ENCODE assay signal across 10 mouse cellular contexts in the genomic region with DNA sequence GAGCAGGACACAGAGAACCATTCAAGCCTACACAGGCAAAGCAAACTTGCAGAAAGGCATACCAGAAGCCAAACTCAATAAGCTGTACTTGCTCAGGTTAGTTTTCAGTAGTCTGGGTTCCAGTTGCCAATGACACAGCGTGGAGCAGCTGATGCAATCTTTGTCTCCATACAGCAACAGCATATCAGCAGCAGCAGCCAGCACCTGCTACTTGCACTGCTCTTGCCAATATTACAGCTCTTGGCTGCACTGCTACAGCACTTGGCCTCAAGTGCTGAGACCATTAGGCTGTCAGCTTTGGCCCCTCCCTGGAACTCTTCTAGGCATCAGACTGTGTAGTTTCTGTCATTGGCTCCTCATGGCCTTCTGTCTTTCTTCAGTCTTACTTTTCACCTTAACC. TPM values are rescaled to one million over a fixed set of nuclear protein-coding genes. Genes with fewer than 3 reads are reported as not detected.
DNase-seq lines count a peak whose midpoint lies in the region; ATAC-seq lines count a peak whose summit lies in the region.
"Had no signal": no experiment of that assay in that cellular context is flagged by ENCODE, and none has a peak within 500 bp of the region (broad histone marks: within the 10 kb centered on the region; RNA-seq: fewer than 3 reads in every experiment).

No protein-coding gene starts in this region.

- H3K4me2 ChIP-seq in neural tube, embryonic 14.5 days (ENCODE audit: low read depth, low read length): no peak overlapping the region
- H3K4me2 ChIP-seq: liver, embryonic 15.5 days had no signal

- H3K27me3 ChIP-seq in neural tube, embryonic 14.5 days (ENCODE audit: control insufficient read depth, insufficient read depth, low read length): no peaks in the 10 kb centered on the region
- H3K27me3 ChIP-seq: liver, embryonic 15.5 days had no signal

- WGBS in neural tube, embryonic 14.5 days: 88% methylated on average over 1 of the region's 1 CpGs

- intact Hi-C loops in heart, postnatal 14 days (cut with DNase I): no loop called here

- H3K4me3 ChIP-seq in neural tube, embryonic 14.5 days (ENCODE audit: low read depth, low read length): no peak overlapping the region
- H3K4me3 ChIP-seq: liver, embryonic 15.5 days had no signal

- H3K9me3 ChIP-seq in neural tube, embryonic 14.5 days (ENCODE audit: control insufficient read depth, low read length): no peaks in the 10 kb centered on the region
- H3K9me3 ChIP-seq: liver, embryonic 15.5 days had no signal

- no peaks in the 10 kb centered on the region for H3K4me1 ChIP-seq in neural tube, embryonic 14.5 days (ENCODE audit: control insufficient read depth, insufficient read depth, low read length)
- H3K4me1 ChIP-seq: liver, embryonic 15.5 days had no signal

- peak; percentile 86 for ATAC-seq in frontal cortex, adult (ENCODE audit: low TSS enrichment)
- ATAC-seq in neural tube, embryonic 14.5 days (ENCODE audit: low read depth): peak; percentile 51; the same call in 1 of the 2 replicates
- no peak for ATAC-seq in inflammation-experienced regulatory T-cells, adult 6 months

- DNase-seq in frontal cortex, postnatal 14 days (ENCODE audit: low spot score in 2 of 2): no peak
- no peak for DNase-seq in neural tube, embryonic 10.5 days (ENCODE audit: extremely low spot score, low spot score)
- DNase-seq in heart, postnatal 14 days: peak; percentile 65 to 72
- DNase-seq in retina, embryonic 14.5 days (ENCODE audit: low spot score): no peak
- DNase-seq in spleen, postnatal 10 days (ENCODE audit: low spot score in 2 of 2): no peak
- DNase-seq: kidney, adult 18-20 months had no signal

- no peak overlapping the region for H3K27ac ChIP-seq in neural tube, embryonic 14.5 days (ENCODE audit: low read depth, low read length)
- H3K27ac ChIP-seq: liver, embryonic 15.5 days had no signal

- H3K36me3 ChIP-seq in neural tube, embryonic 14.5 days (ENCODE audit: control insufficient read depth, insufficient read depth, low read length): no peaks in the 10 kb centered on the region
- H3K36me3 ChIP-seq: liver, embryonic 15.5 days had no signal

- H3K9ac ChIP-seq in neural tube, embryonic 14.5 days (replicated peaks; ENCODE audit: low read depth, low read length): no peak overlapping the region
- H3K9ac ChIP-seq: liver, embryonic 15.5 days had no signal

RNA-seq across cellular contexts. Expression of a gene that starts 44.4 kb away (rescaled TPM):
- polyA plus RNA-seq in neural tube, embryonic 14.5 days (2014; fragmentation: Nextera tagmentation; extraction: Ambion mirVana): 20.7 and 26.3 TPM in 2 replicates
- under 1 TPM in 1 of 2 experiments, not detected in 1; 0.17 TPM for total RNA-seq in heart, postnatal 14 days (2021)
- under 1 TPM in 2 of 3 experiments, not detected in 1; 0.05 to 0.40 TPM for polyA plus RNA-seq in inflammation-experienced regulatory T-cells, adult 6 months (2017; shearing (Covaris generic))

Comparison
In these comparisons a context has a peak if more than half of its experiments do, and no peak if none do; other contexts are left out.
1. DNase-seq: peak in heart, postnatal 14 days (2 of 2); none in frontal cortex, postnatal 14 days (0 of 2), neural tube, embryonic 10.5 days (single experiment), retina, embryonic 14.5 days (single experiment) and spleen, postnatal 10 days (0 of 2).
2. RNA of a gene that starts 44.4 kb away (polyA plus RNA-seq): 20.7 to 26.3 TPM in neural tube, embryonic 14.5 days; 0.05 to 0.40 TPM in inflammation-experienced regulatory T-cells, adult 6 months; every median in the first group is over 10 times any median in the second.